In genomic region chr7:94227482-94227881, GRCm38 (mm10) we compare ENCODE assay signal across 31 mouse cellular contexts.
"Had no signal": no experiment of that assay in that cellular context is flagged by ENCODE, and none has a peak within 500 bp of the region (broad histone marks: within the 10 kb centered on the region; RNA-seq: fewer than 3 reads in every experiment).

No protein-coding gene starts in this region.

- H3K27ac ChIP-seq: left cerebral cortex, adult 2 months; limb, embryonic 10.5 days; limb, embryonic 12.5 days; limb, embryonic 13.5 days; limb, embryonic 15.5 days; liver, embryonic 12.5 days; liver, embryonic 13.5 days; liver, embryonic 14.5 days; liver, embryonic 15.5 days; lung, embryonic 15.5 days; macrophage; midbrain, embryonic 10.5 days; midbrain, embryonic 12.5 days; midbrain, embryonic 13.5 days; midbrain, embryonic 15.5 days had no signal

- H3K4me1 ChIP-seq: limb, embryonic 10.5 days; limb, embryonic 12.5 days; limb, embryonic 13.5 days; limb, embryonic 15.5 days; liver, embryonic 12.5 days; liver, embryonic 13.5 days; liver, embryonic 15.5 days; lung, embryonic 15.5 days; megakaryocyte, embryonic 14.5 days; midbrain, embryonic 10.5 days; midbrain, embryonic 12.5 days; midbrain, embryonic 13.5 days; midbrain, embryonic 15.5 days had no signal

- H3K9me3 ChIP-seq: limb, embryonic 10.5 days; limb, embryonic 12.5 days; limb, embryonic 13.5 days; limb, embryonic 15.5 days; liver, embryonic 12.5 days; liver, embryonic 13.5 days; liver, embryonic 15.5 days; lung, embryonic 15.5 days; megakaryocyte, embryonic 14.5 days; midbrain, embryonic 10.5 days; midbrain, embryonic 12.5 days; midbrain, embryonic 13.5 days; midbrain, embryonic 15.5 days had no signal

- H3K4me3 ChIP-seq: left cerebral cortex, adult 2 months; limb, embryonic 10.5 days; limb, embryonic 12.5 days; limb, embryonic 13.5 days; limb, embryonic 15.5 days; liver, embryonic 12.5 days; liver, embryonic 13.5 days; liver, embryonic 15.5 days; lung, embryonic 15.5 days; megakaryocyte, embryonic 14.5 days; midbrain, embryonic 10.5 days; midbrain, embryonic 12.5 days; midbrain, embryonic 13.5 days; midbrain, embryonic 15.5 days; myocyte had no signal

- DNase-seq: left cerebral cortex, postnatal 4 days; liver; liver, embryonic 13.5 days; liver, postnatal 0 days; lung, adult 18-20 months; lung, adult 2 months; lung, embryonic 14.5 days; lung, postnatal 10 days; lung, postnatal 36 days; lung, postnatal 4 days; midbrain, embryonic 14.5 days had no signal

- ATAC-seq: liver, embryonic 12.5 days; liver, postnatal 0 days; lung, postnatal 0 days; midbrain, embryonic 13.5 days; midbrain, embryonic 15.5 days; midbrain, embryonic 16.5 days had no signal

- H3K27me3 ChIP-seq: limb, embryonic 12.5 days; limb, embryonic 13.5 days; limb, embryonic 15.5 days; liver, embryonic 12.5 days; liver, embryonic 13.5 days; liver, embryonic 15.5 days; lung, embryonic 15.5 days; megakaryocyte, embryonic 14.5 days; midbrain, embryonic 12.5 days; midbrain, embryonic 13.5 days; midbrain, embryonic 15.5 days had no signal

- H3K4me2 ChIP-seq: limb, embryonic 12.5 days; limb, embryonic 13.5 days; limb, embryonic 15.5 days; liver, embryonic 11.5 days; liver, embryonic 12.5 days; liver, embryonic 13.5 days; liver, embryonic 15.5 days; lung, embryonic 14.5 days; lung, embryonic 15.5 days; midbrain, embryonic 11.5 days; midbrain, embryonic 12.5 days; midbrain, embryonic 13.5 days; midbrain, embryonic 15.5 days had no signal

- H3K36me3 ChIP-seq: limb, embryonic 10.5 days; limb, embryonic 12.5 days; limb, embryonic 13.5 days; limb, embryonic 15.5 days; liver, embryonic 12.5 days; liver, embryonic 13.5 days; liver, embryonic 15.5 days; lung, embryonic 15.5 days; midbrain, embryonic 10.5 days; midbrain, embryonic 12.5 days; midbrain, embryonic 13.5 days; midbrain, embryonic 15.5 days had no signal

- H3K9ac ChIP-seq: limb, embryonic 12.5 days; limb, embryonic 13.5 days; limb, embryonic 15.5 days; liver, embryonic 12.5 days; liver, embryonic 13.5 days; liver, embryonic 14.5 days; liver, embryonic 15.5 days; liver, postnatal 0 days; lung, embryonic 14.5 days; lung, embryonic 15.5 days; midbrain, embryonic 12.5 days; midbrain, embryonic 13.5 days; midbrain, embryonic 15.5 days had no signal
